Mouse (Mus musculus) thymus, adult 2 months (tissue): ENCODE data around the gene Sntb2.

Experiments
- CTCF ChIP-seq: fragments of 200-500 bp; IDR thresholded peaks from 2 replicates; pipeline ENCODE4 v1.5.1; 2012; ENCODE audit warnings: mild to moderate bottlenecking, control low read depth, low read length, moderate library complexity, borderline replicate concordance; ENCODE audit not compliant: control insufficient read depth, poor library complexity, insufficient read depth; ENCODE audit errors: extremely low read depth
- POLR2A ChIP-seq: fragments of 200-500 bp; IDR thresholded peaks from 2 replicates; pipeline ENCODE4 v1.6.1; 2012; ENCODE audit warnings: mild to moderate bottlenecking, low read length, control low read depth, moderate library complexity; ENCODE audit not compliant: control insufficient read depth, poor library complexity, insufficient read depth; ENCODE audit errors: extremely low read depth

- TF ChIP-seq CTCF: no peak
- no peak for TF ChIP-seq POLR2A
Observed at GRCm38 (mm10) chr8:107012666-107013065, 77.1 kb downstream of the Sntb2 start.
